Mouse (Mus musculus) left cerebral cortex, adult 18-20 months (tissue): ENCODE results near the gene Ube4b. TPM values are rescaled to one million over a fixed set of nuclear protein-coding genes. Genes with fewer than 3 reads are reported as not detected.

Experiments
- DNase-seq, 2 experiments: peaks; one replicate each; pipeline ENCODE4 v3.0.0; 2021 to 2022; ENCODE audit warnings: low spot score in 2 of 2, mixed read lengths in 1 of 2
- total RNA-seq, 2 experiments: library from RNA; stranded (reverse); gene quantifications; 2 replicates each; pipeline ENCODE4 v1.2.3; 2021

Gene Ube4b
- total RNA-seq, 2 experiments from 2014 or later, result 101 to 106 TPM

GRCm38 (mm10) chr4:149344311-149344710, 82.2 kb downstream of the Ube4b start:
- no peak for DNase-seq

- no peak for DNase-seq
Measured at GRCm38 (mm10) chr4:149340680-149341079, 85.9 kb downstream of the Ube4b start.

- no peak for DNase-seq
Measured at GRCm38 (mm10) chr4:149339426-149340214, 86.9 kb downstream of the Ube4b start.

GRCm38 (mm10) chr4:149338137-149338536, 88.4 kb downstream of the Ube4b start:
- DNase-seq, result peak in 1 of 2 experiments; percentile 20

- DNase-seq, result no peak
Measured at GRCm38 (mm10) chr4:149337353-149337752, 89.2 kb downstream of the Ube4b start.

GRCm38 (mm10) chr4:149336302-149336701, 90.2 kb downstream of the Ube4b start:
- DNase-seq, result no peak

GRCm38 (mm10) chr4:149334881-149335280, 91.7 kb downstream of the Ube4b start:
- no peak for DNase-seq

- DNase-seq, result no peak
Measured at GRCm38 (mm10) chr4:149332726-149333125, 93.8 kb downstream of the Ube4b start.

GRCm38 (mm10) chr4:149330495-149330894, 96.1 kb downstream of the Ube4b start:
- no peak for DNase-seq

- DNase-seq, result no peak
Measured at GRCm38 (mm10) chr4:149328735-149329134, 97.8 kb downstream of the Ube4b start.

GRCm38 (mm10) chr4:149327281-149327680, 99.3 kb downstream of the Ube4b start:
- no peak for DNase-seq

- DNase-seq, result no peak
Measured at GRCm38 (mm10) chr4:149325411-149326162, 101.0 kb downstream of the Ube4b start.

GRCm38 (mm10) chr4:149323730-149324129, 102.8 kb downstream of the Ube4b start:
- DNase-seq, result no peak

- DNase-seq, result no peak
Measured at GRCm38 (mm10) chr4:149322718-149323117, 103.8 kb downstream of the Ube4b start.

- DNase-seq, result no peak
Measured at GRCm38 (mm10) chr4:149322286-149322685, 104.3 kb downstream of the Ube4b start.

- DNase-seq, result peak in 1 of 2 experiments; percentile 35
Measured at GRCm38 (mm10) chr4:149319088-149319487, 107.5 kb downstream of the Ube4b start.

- DNase-seq, result peak in 1 of 2 experiments; percentile 35
Measured at GRCm38 (mm10) chr4:149317387-149317786, 109.2 kb downstream of the Ube4b start.

GRCm38 (mm10) chr4:149314275-149314837, 112.2 kb downstream of the Ube4b start:
- DNase-seq, result no peak

GRCm38 (mm10) chr4:149313558-149314253, 112.8 kb downstream of the Ube4b start:
- DNase-seq, result no peak

- DNase-seq, result no peak
Measured at GRCm38 (mm10) chr4:149311996-149312395, 114.6 kb downstream of the Ube4b start.

GRCm38 (mm10) chr4:149308491-149308820, 118.1 kb downstream of the Ube4b start:
- DNase-seq, result no peak
